Mouse (Mus musculus) hindbrain, embryonic 12.5 days (tissue): ENCODE measurements at regions not wholly inside any gene's neighbourhood (a gene's known extent, or its start where the extent isn't known, plus 50 kb on each side); places are given as distances from the start of the nearest gene placed in this dataset.

Experiments used
- ATAC-seq: fragments of 200-750 bp; cut with Nextera tagmentation; 2 replicates; pipeline ENCODE4 v1.8.0; 2017; ENCODE audit warnings: moderate TSS enrichment; ENCODE audit not compliant: low FRiP score
- H3K27ac ChIP-seq: fragments of 300-500 bp; sonication (generic); 2 replicates; pipeline ENCODE4 v1.5.1; 2016; ENCODE audit warnings: mild to moderate bottlenecking
- H3K27me3 ChIP-seq: fragments of 300-500 bp; sonication (generic); 2 replicates; pipeline ENCODE4 v1.6.1; 2016; ENCODE audit warnings: mild to moderate bottlenecking
- H3K36me3 ChIP-seq: fragments of 300-500 bp; sonication (generic); 2 replicates; pipeline ENCODE4 v1.6.1; 2016; ENCODE audit warnings: mild to moderate bottlenecking
- H3K4me1 ChIP-seq: fragments of 300-500 bp; sonication (generic); 2 replicates; pipeline ENCODE4 v1.6.1; 2016
- H3K4me2 ChIP-seq: fragments of 300-500 bp; sonication (generic); replicated peaks from 2 replicates; pipeline ENCODE4 v1.6.1; 2016; ENCODE audit warnings: mild to moderate bottlenecking
- H3K4me3 ChIP-seq: fragments of 300-500 bp; sonication (generic); 2 replicates; pipeline ENCODE4 v1.5.1; 2016; ENCODE audit warnings: mild to moderate bottlenecking
- H3K9ac ChIP-seq: fragments of 300-500 bp; sonication (generic); 2 replicates; pipeline ENCODE4 v1.6.1; 2016; ENCODE audit warnings: mild to moderate bottlenecking, moderate library complexity
- H3K9me3 ChIP-seq: fragments of 300-500 bp; sonication (generic); replicated peaks from 2 replicates; pipeline ENCODE4 v1.6.1; 2016; ENCODE audit warnings: mild to moderate bottlenecking
- WGBS: fragments of 180-500 bp; shearing (Covaris S2); methylation state at CpG from one replicate; pipeline ENCODE4 v1.1.7; 2016; 5-methylcytosine and 5-hydroxymethylcytosine counted together

DNA sequence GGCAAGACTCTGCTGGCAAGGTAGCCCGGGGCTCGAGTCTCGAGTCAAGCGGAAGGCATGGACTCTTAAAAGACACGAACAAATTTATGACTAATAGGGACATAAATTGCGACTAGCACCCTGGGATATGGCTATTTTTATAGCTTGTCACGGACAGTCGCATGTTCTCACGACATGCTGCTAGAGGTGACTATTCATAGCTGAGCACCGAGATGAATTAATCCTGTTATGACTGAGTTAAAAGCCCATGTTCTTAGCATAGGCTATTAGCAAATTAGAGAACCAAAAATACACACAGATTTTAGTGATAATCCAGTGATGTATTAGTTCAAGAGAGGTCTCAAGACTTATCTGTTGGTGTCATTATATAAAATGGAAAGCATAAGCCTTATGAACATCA is 539.2 kb downstream of the Gm19410 start:
- Histone ChIP-seq H3K9ac (no peak overlapping the region), H3K4me2 (no peak overlapping the region), H3K4me3 (no peak overlapping the region), H3K9me3 (no peaks in the 10 kb centered on the region), H3K36me3 (no peaks in the 10 kb centered on the region), H3K27me3 (no peaks in the 10 kb centered on the region), H3K27ac (no peak overlapping the region), H3K4me1 (no peaks in the 10 kb centered on the region)
- ATAC-seq: no peak
- WGBS: 90% methylated on average over 10 of the region's 10 CpGs

GRCm38 (mm10) chr8:36306336-36306735 is 540.7 kb downstream of the Gm19410 start:
- no peak for ATAC-seq
- no peak overlapping the region for H3K9ac ChIP-seq

DNA sequence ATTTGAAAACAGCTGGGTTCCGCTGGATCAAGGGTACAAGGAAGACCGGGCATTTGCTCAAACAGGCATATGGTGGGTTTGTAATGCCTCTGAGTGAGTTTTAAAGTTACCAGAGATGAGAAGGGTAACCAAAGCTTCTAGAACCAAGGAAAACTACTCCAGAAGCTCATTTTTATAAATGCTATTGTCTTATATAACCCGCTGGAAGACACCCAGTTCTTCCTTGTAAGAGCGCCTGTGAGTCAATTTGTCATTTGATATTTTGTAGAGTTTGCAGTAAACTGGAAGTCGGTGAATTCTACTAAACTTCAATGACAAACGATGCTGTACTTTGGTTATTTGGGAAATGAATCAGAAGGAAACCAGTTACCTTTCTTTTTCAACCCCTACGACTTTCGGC is 541.9 kb downstream of the Gm19410 start:
- Histone ChIP-seq H3K27ac (no peak overlapping the region), H3K36me3 (no peaks in the 10 kb centered on the region), H3K9me3 (no peaks in the 10 kb centered on the region), H3K4me2 (no peak overlapping the region), H3K4me3 (no peak overlapping the region), H3K9ac (no peak overlapping the region), H3K4me1 (no peaks in the 10 kb centered on the region), H3K27me3 (no peaks in the 10 kb centered on the region)
- WGBS: 91% methylated on average over 8 of the region's 8 CpGs
- ATAC-seq: no peak

More at GRCm38 (mm10) chr8:36306336-36306735, 540.7 kb downstream of the Gm19410 start:
- H3K36me3 ChIP-seq: no peaks in the 10 kb centered on the region
- H3K4me2 ChIP-seq: no peak overlapping the region
- H3K9me3 ChIP-seq: no peaks in the 10 kb centered on the region
- no peak overlapping the region for H3K4me3 ChIP-seq
- no peak overlapping the region for H3K27ac ChIP-seq
- no peaks in the 10 kb centered on the region for H3K27me3 ChIP-seq
- WGBS: 87% methylated on average over 4 of the region's 4 CpGs
- H3K4me1 ChIP-seq: no peaks in the 10 kb centered on the region

GRCm38 (mm10) chr8:36308056-36308455 is 542.5 kb downstream of the Gm19410 start:
- H3K27me3 ChIP-seq: no peaks in the 10 kb centered on the region
- no peak overlapping the region for H3K9ac ChIP-seq
- H3K27ac ChIP-seq: no peak overlapping the region
- H3K9me3 ChIP-seq: no peaks in the 10 kb centered on the region
- H3K4me2 ChIP-seq: no peak overlapping the region
- 67% methylated on average over 2 of the region's 2 CpGs for WGBS
- no peak overlapping the region for H3K4me3 ChIP-seq
- no peak for ATAC-seq
- H3K36me3 ChIP-seq: no peaks in the 10 kb centered on the region
- H3K4me1 ChIP-seq: no peaks in the 10 kb centered on the region

DNA sequence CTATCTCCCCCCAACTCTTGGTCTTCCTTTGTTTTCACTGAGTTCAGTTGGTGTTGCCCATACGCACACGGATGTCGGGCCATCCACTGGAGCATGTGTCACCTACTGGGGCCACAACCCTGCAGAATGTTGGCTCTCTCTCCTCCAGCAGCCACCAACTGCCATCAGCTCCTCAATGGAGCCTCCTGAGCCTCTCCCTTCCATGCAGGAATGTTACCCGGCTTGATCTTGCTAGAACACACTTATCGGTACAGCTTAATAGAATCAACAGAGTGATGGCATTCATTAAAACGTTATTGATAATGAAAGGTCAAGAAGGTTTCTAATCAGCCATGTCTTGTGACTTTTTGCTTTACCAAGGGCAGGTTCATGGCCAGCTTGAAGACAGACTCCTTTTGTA is 543.7 kb downstream of the Gm19410 start:
- 90% methylated on average over 6 of the region's 6 CpGs for WGBS
- Histone ChIP-seq H3K9ac (no peak overlapping the region), H3K4me2 (no peak overlapping the region), H3K27ac (no peak overlapping the region), H3K9me3 (no peaks in the 10 kb centered on the region), H3K36me3 (no peaks in the 10 kb centered on the region), H3K27me3 (no peaks in the 10 kb centered on the region), H3K4me3 (no peak overlapping the region), H3K4me1 (no peaks in the 10 kb centered on the region)
- ATAC-seq: no peak

DNA sequence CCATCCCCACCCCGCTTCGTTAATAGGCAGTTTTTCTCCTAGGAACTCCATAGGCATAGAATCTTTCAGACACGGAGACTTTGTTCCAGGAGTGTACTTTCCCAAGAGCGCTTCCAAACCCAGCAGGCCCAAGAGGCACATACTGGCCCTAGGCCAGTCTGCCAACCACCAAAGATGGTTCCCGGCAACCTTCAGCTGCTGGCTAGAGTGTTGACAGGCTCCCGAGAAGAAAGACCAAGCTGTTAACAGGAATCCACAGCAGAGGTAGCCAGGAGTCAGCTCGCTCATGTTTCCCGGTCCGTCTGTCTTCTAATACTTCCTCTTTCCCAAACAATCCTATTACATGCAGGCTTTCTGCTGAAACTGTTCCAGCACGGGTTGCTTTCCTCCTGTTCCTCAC is 544.4 kb downstream of the Gm19410 start:
- Histone ChIP-seq H3K27ac (no peak overlapping the region), H3K4me3 (no peak overlapping the region), H3K4me1 (no peaks in the 10 kb centered on the region), H3K9ac (no peak overlapping the region), H3K27me3 (no peaks in the 10 kb centered on the region), H3K9me3 (no peaks in the 10 kb centered on the region), H3K36me3 (no peaks in the 10 kb centered on the region), H3K4me2 (no peak overlapping the region)
- ATAC-seq: no peak
- WGBS: 78% methylated on average over 10 of the region's 10 CpGs

DNA sequence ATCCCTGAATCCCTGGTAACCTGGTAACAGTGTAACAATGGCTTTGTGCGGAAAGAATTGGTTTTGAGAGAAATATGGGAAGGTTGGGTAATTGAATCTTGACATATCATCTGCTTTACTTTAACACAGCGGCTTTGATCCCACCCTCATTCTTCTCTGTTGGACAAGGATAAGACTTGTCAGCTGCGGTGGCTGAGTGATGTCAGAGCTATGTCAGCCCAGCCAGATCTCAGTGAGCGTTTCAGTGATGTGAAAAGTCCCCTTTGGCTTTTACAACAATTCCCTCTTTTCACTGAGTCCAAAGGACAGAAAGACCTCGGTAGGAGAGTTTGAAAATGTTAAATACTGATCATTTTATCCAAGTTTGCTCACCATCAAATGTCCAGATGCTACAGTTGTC is 546.1 kb downstream of the Gm19410 start:
- H3K4me2 ChIP-seq: no peak overlapping the region
- H3K27me3 ChIP-seq: no peaks in the 10 kb centered on the region
- H3K27ac ChIP-seq: no peak overlapping the region
- no peak overlapping the region for H3K4me3 ChIP-seq
- no peaks in the 10 kb centered on the region for H3K36me3 ChIP-seq
- H3K9ac ChIP-seq: no peak overlapping the region
- no peaks in the 10 kb centered on the region for H3K9me3 ChIP-seq
- no peak for ATAC-seq
- 75% methylated on average over 5 of the region's 5 CpGs for WGBS
- no peaks in the 10 kb centered on the region for H3K4me1 ChIP-seq

DNA sequence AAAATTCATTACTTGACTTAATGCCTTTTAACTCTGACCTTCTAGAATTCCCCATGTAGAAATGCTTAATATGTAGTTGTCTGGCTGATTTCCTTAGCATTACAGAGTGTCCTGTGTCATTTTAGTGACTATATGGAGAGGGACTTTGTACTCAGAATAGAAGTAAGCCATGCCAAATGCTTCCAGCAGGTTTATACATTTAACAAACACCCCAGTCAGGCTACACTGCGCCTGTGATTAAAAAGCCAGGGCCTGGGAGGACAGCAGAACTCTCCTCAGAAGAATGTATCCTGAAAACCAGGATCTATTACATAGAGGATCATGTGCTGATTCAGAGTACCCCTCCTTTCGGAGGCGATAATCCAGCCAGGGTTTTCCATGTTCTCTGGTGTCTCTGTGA is 547.4 kb downstream of the Gm19410 start:
- Histone ChIP-seq H3K27ac (no peak overlapping the region), H3K36me3 (no peaks in the 10 kb centered on the region), H3K4me2 (no peak overlapping the region), H3K9me3 (no peaks in the 10 kb centered on the region), H3K4me1 (no peaks in the 10 kb centered on the region), H3K27me3 (no peaks in the 10 kb centered on the region), H3K9ac (no peak overlapping the region), H3K4me3 (no peak overlapping the region)
- 84% methylated on average over 3 of the region's 3 CpGs for WGBS
- ATAC-seq: no peak

- no peak for ATAC-seq
- Histone ChIP-seq H3K4me1 (no peaks in the 10 kb centered on the region), H3K9me3 (no peaks in the 10 kb centered on the region), H3K9ac (no peak overlapping the region), H3K4me3 (no peak overlapping the region), H3K4me2 (no peak overlapping the region), H3K27me3 (no peaks in the 10 kb centered on the region), H3K27ac (no peak overlapping the region), H3K36me3 (no peaks in the 10 kb centered on the region)
- WGBS: 83% methylated on average over 2 of the region's 2 CpGs
These were observed 552.8 kb downstream of the Gm19410 start for GRCm38 (mm10) chr8:36318396-36318795.

DNA sequence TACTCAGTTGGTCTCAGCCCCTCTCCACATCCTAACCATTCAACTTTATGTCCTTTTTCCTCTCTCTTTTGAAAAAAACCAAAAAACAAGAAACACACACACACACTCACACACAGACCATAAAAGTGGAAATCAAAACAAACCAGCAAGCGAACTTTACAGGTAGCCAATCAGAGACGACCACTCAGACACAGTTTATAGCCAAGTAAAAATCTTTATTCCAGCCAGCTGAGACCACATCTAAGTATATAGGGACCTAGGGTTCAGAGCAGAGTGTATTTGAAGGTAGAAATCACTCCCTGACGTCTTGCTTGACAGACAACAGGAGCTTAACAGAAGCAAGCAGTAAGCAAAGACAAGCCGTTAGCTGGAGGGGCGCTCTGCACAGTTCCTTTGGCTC is 553.3 kb downstream of the Gm19410 start:
- Histone ChIP-seq H3K9ac (no peak overlapping the region), H3K9me3 (no peaks in the 10 kb centered on the region), H3K4me3 (no peak overlapping the region), H3K27ac (no peak overlapping the region), H3K4me1 (no peaks in the 10 kb centered on the region), H3K36me3 (no peaks in the 10 kb centered on the region), H3K4me2 (no peak overlapping the region), H3K27me3 (no peaks in the 10 kb centered on the region)
- 75% methylated on average over 5 of the region's 5 CpGs for WGBS
- no peak for ATAC-seq

- WGBS: 72% methylated on average over 7 of the region's 7 CpGs
- Histone ChIP-seq H3K4me1 (no peaks in the 10 kb centered on the region), H3K36me3 (no peaks in the 10 kb centered on the region), H3K9me3 (no peaks in the 10 kb centered on the region), H3K27me3 (no peaks in the 10 kb centered on the region), H3K4me2 (no peak overlapping the region), H3K9ac (no peak overlapping the region), H3K27ac (no peak overlapping the region), H3K4me3 (no peak overlapping the region)
- ATAC-seq: no peak
These were observed 553.8 kb downstream of the Gm19410 start for GRCm38 (mm10) chr8:36319314-36319959.

DNA sequence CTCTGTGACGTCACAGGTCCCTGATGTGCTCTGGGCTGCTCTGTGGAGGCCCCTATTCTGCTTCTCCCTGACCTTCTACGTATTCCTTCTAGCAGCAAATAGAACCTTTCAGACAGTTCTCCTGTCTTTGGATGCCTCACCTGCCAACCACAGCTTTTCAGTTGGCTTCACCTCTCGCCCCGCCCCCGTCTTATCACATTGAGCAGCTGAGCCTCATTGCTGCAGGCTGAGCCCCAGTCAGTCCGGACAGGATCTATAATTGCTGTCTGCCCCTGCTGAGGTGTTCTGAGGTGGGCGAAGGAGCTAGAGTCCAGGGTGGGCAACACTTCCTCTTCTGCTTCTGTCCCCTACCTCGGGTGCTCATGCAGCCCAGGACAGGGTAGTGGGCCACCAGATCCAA is 556.5 kb downstream of the Gm19410 start:
- WGBS: 77% methylated on average over 8 of the region's 8 CpGs
- H3K4me1 ChIP-seq: peaks cover 3% of the 10 kb centered on the region; the same call in 1 of the 2 replicates
- H3K9ac ChIP-seq: no peak overlapping the region
- no peaks in the 10 kb centered on the region for H3K9me3 ChIP-seq
- H3K4me3 ChIP-seq: no peak overlapping the region
- H3K4me2 ChIP-seq: no peak overlapping the region
- no peak overlapping the region for H3K27ac ChIP-seq
- no peaks in the 10 kb centered on the region for H3K27me3 ChIP-seq
- H3K36me3 ChIP-seq: no peaks in the 10 kb centered on the region
- ATAC-seq: no peak

DNA sequence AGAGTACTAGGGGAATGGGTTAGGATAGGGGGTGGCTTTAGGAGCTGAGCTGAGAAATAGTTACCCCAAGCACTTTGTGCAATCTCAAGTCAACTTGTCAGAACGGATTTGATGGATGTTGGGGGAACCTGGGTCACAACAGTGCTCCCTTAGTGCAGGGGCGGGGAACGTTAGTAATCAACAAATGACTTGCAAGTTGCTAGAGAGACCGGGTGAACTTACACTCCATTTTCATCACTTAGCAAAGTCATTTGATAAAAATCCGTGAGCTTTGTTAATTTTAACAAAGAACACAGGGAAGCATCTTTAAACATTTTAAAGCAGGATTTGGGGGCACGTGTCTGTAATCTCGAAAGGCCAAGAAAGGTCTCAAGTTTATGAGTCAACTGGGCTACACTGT is 557.0 kb downstream of the Gm19410 start:
- H3K36me3 ChIP-seq: no peaks in the 10 kb centered on the region
- 86% methylated on average over 7 of the region's 7 CpGs for WGBS
- no peak overlapping the region for H3K4me2 ChIP-seq
- ATAC-seq: no peak
- peaks cover 3% of the 10 kb centered on the region; the same call in 1 of the 2 replicates for H3K4me1 ChIP-seq
- no peak overlapping the region for H3K9ac ChIP-seq
- H3K27ac ChIP-seq: no peak overlapping the region
- no peaks in the 10 kb centered on the region for H3K9me3 ChIP-seq
- H3K4me3 ChIP-seq: no peak overlapping the region
- no peaks in the 10 kb centered on the region for H3K27me3 ChIP-seq
